Mouse (Mus musculus): ENCODE results near the gene H2-T3. TPM values are rescaled to one million over a fixed set of nuclear protein-coding genes. Genes with fewer than 3 reads are reported as not detected.
"Not testable (repeated sequence)": the region's sequence is repeated elsewhere in the genome, so short reads cannot be mapped to it uniquely, and the experiment has no call there.

H2-T3 gene
- total RNA-seq, 2 experiments from 2014 or later, result not detected

GRCm38 (mm10) chr17:36145111-36145860 is 44.8 kb downstream of the H2-T3 start:
- intact Hi-C loops (cut with DNase I), result no loop called here
- DNase-seq (ENCODE audit: low spot score in 2 of 2), result no peak

- intact Hi-C loops (cut with DNase I), result loop anchor here (10.0 kb wide), 1 partner anchor 72 kb away; no protein-coding TSS in a partner anchor
- not testable (repeated sequence) for DNase-seq (ENCODE audit: low spot score in 2 of 2)
Measured at GRCm38 (mm10) chr17:36136299-36136848, 53.7 kb downstream of the H2-T3 start.

Other genes starting within 250 kb of the H2-T3 start
- gene Abcf1, start 220.5 kb downstream of the H2-T3 start, total RNA-seq (2021), result 10 to 100 TPM; 71.0 to 77.8 TPM
- 100 to 1,000 TPM; 173 to 198 TPM for gene Gnl1, start 210.4 kb downstream of the H2-T3 start, total RNA-seq (2021)
- gene Prr3, start 210.1 kb downstream of the H2-T3 start, total RNA-seq (2021), result 10 to 100 TPM; 36.9 to 40.0 TPM
- gene H2-T24, start 169.7 kb downstream of the H2-T3 start, total RNA-seq (2021), result 1 to 10 TPM; 1.1 to 2.2 TPM
- 10 to 100 TPM; 12.6 to 15.1 TPM for gene H2-T23, start 157.4 kb downstream of the H2-T3 start, total RNA-seq (2021)
- 10 to 100 TPM; 11.0 to 12.2 TPM for gene H2-T22, start 147.5 kb downstream of the H2-T3 start, total RNA-seq (2021)
- under 1 TPM in 1 of 2 experiments, not detected in 1; 0.27 TPM for gene Gm6034, start 147.3 kb downstream of the H2-T3 start, total RNA-seq (2021)
- gene Gm11127, start 131.9 kb downstream of the H2-T3 start, total RNA-seq (2021), result 1 to 10 TPM in 1 of 2 experiments, under 1 TPM in 1; 0.59 to 1.9 TPM
- gene Gm19684, start 68.6 kb downstream of the H2-T3 start, total RNA-seq (2021), result not detected
- not detected for gene Gm7030, start 60.9 kb downstream of the H2-T3 start, total RNA-seq (2021)
- gene Gm8909, start 21.8 kb downstream of the H2-T3 start, total RNA-seq (2021), result not detected
- 10 to 100 TPM; 35.7 to 39.5 TPM for gene Rpp21, start 67.8 kb upstream of the H2-T3 start, total RNA-seq (2021)
- gene Trim39, start 82.0 kb upstream of the H2-T3 start, total RNA-seq (2021), result 10 to 100 TPM; 18.9 to 25.2 TPM
- not detected for gene H2-M10.2, start 96.2 kb upstream of the H2-T3 start, total RNA-seq (2021)
- not detected for gene H2-M10.1, start 135.9 kb upstream of the H2-T3 start, total RNA-seq (2021)
- not detected for gene H2-M10.3, start 178.1 kb upstream of the H2-T3 start, total RNA-seq (2021)

Measured in left cerebral cortex, postnatal 36 days (tissue).